Mouse (Mus musculus) neural tube, embryonic 14.5 days (tissue): ENCODE results near the gene Adat2. TPM values are rescaled to one million over a fixed set of nuclear protein-coding genes. Genes with fewer than 3 reads are reported as not detected.

Experiments used
- polyA plus RNA-seq: library from polyadenylated mRNA; unstranded; fragments of >200 nt; fragmentation: Nextera tagmentation; extraction: Ambion mirVana; gene quantifications from 2 replicates; pipeline ENCODE4 v1.2.1, GENCODE M21; 2014

Adat2 gene
- polyA plus RNA-seq, 1 experiment from 2014 or later, result 2.2 TPM

Other genes starting within 250 kb of the Adat2 start
- gene Phactr2, start 78.5 kb upstream of the Adat2 start, polyA plus RNA-seq, result 7.5 and 11.3 TPM in 2 replicates
- 46.3 and 47.5 TPM in 2 replicates for gene Fuca2, start 53.4 kb upstream of the Adat2 start, polyA plus RNA-seq
- gene Pex3, start 248 bp downstream of the Adat2 start, polyA plus RNA-seq, result 31.9 and 37.5 TPM in 2 replicates